In the genomic region with DNA sequence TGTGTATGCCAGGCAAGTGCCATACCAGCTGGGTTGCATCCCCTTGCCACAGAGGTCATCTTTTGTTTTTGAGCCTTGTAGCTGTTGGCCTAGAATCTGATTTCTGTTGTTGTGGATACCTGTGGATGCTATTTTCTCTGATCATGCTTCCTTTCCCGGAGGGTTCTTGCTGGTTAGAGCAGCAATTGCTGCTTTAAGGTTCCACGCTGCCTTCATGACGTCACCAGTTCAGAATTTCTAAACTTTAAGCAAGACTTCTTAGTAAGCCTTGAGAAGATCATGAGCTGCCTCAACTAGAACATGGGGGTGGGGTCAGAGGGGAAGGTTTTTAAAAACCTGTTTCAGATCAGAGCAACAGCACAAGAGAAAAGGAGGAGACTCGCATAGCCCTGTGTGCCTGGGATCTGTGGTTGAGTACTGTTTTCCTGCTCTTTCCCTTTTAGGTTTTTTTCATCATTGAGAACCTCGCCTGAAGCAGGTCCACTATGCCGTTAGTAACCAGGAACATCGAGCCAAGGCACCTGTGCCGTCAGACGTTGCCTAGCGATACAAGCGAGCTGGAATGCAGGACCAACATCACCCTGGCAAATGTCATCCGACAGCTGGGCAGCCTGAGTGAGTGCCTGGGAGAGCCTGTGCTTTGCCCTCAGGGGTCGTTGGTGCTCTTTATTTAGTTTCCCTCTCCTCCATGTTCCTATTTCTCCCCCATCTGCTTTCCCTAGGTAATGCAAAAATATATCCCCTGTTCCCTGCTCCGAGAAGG, we compare ENCODE assay signal across 9 mouse cellular contexts. TPM values are rescaled to one million over a fixed set of nuclear protein-coding genes. Genes with fewer than 3 reads are reported as not detected.
A peak's percentile ranks its signal among the peaks of the same experiment; 100 is the strongest.
DNase-seq lines count a peak whose midpoint lies in the region; ATAC-seq and TF ChIP-seq lines count a peak whose summit lies in the region.
"Had no signal": no experiment of that assay in that cellular context is flagged by ENCODE, and none has a peak within 500 bp of the region (broad histone marks: within the 10 kb centered on the region; RNA-seq: fewer than 3 reads in every experiment).

No protein-coding gene starts in this region.

- H3K9ac ChIP-seq in intestine, embryonic 15.5 days, result no peak overlapping the region
- peak overlapping the region; percentile 49 for H3K9ac ChIP-seq in neural tube, embryonic 13.5 days

- H3K4me1 ChIP-seq in spleen, adult 2 months (ENCODE audit: control insufficient read depth, insufficient read depth, insufficient read length), result peaks cover 39% of the 10 kb centered on the region
- H3K4me1 ChIP-seq in intestine, embryonic 15.5 days (replicated peaks), result peaks cover 34% of the 10 kb centered on the region
- H3K4me1 ChIP-seq in neural tube, embryonic 13.5 days (replicated peaks), result peaks cover 29% of the 10 kb centered on the region

- H3K27ac ChIP-seq in spleen, adult 2 months (ENCODE audit: insufficient read depth, low read length), result peak overlapping the region; percentile 30
- peak overlapping the region; percentile 49 for H3K27ac ChIP-seq in intestine, embryonic 15.5 days
- peak overlapping the region; percentile 76 for H3K27ac ChIP-seq in neural tube, embryonic 13.5 days (replicated peaks)

- H3K4me3 ChIP-seq in spleen, adult 2 months (ENCODE audit: extremely low read depth, insufficient read depth, insufficient read length), result no peak overlapping the region
- H3K4me3 ChIP-seq in intestine, embryonic 15.5 days (replicated peaks), result no peak overlapping the region
- no peak overlapping the region for H3K4me3 ChIP-seq in neural tube, embryonic 13.5 days

- H3K9me3 ChIP-seq in intestine, embryonic 15.5 days, result no peaks in the 10 kb centered on the region
- H3K9me3 ChIP-seq in neural tube, embryonic 13.5 days, result no peaks in the 10 kb centered on the region

- H3K4me2 ChIP-seq in intestine, embryonic 15.5 days (replicated peaks), result peak overlapping the region; percentile 7; the same call in 1 of the 2 replicates
- peak overlapping the region; percentile 27 for H3K4me2 ChIP-seq in neural tube, embryonic 13.5 days

- no peaks in the 10 kb centered on the region for H3K27me3 ChIP-seq in spleen, adult 2 months (ENCODE audit: control insufficient read depth, insufficient read depth, low read length)
- no peaks in the 10 kb centered on the region for H3K27me3 ChIP-seq in intestine, embryonic 15.5 days (replicated peaks)
- H3K27me3 ChIP-seq in neural tube, embryonic 13.5 days, result no peaks in the 10 kb centered on the region

- peak; percentile 29 for DNase-seq in embryo, embryonic 10 days (ENCODE audit: low spot score)
- DNase-seq in embryo, embryonic 9.5 days (ENCODE audit: extremely low spot score), result no peak
- no peak for DNase-seq in spleen, adult 2 months (ENCODE audit: low read depth in 1 of 2, low spot score in 2 of 2)
- no peak for DNase-seq in spleen, postnatal 36 days (ENCODE audit: low spot score in 2 of 2)
- DNase-seq in frontal cortex, postnatal 25 days (ENCODE audit: low spot score in 2 of 2), result no peak

- TF ChIP-seq POLR2A in spleen, adult 2 months (IDR thresholded peaks at IDR 0.05; ENCODE audit: low read depth, low read length), result no peak

- TF ChIP-seq CTCF in spleen, adult 2 months (IDR thresholded peaks at IDR 0.05; ENCODE audit: extremely low read depth, insufficient read depth, insufficient read length, insufficient replicate concordance), result no peak

- WGBS in spleen, adult 2 months, result 53% methylated on average over 14 of the region's 14 CpGs
- WGBS in intestine, embryonic 15.5 days, result 42% methylated on average over 14 of the region's 14 CpGs
- WGBS in neural tube, embryonic 13.5 days, result 53% methylated on average over 14 of the region's 14 CpGs

- H3K36me3 ChIP-seq in spleen, adult 2 months (ENCODE audit: control insufficient read depth, insufficient read depth, low read length), result peaks cover 9% of the 10 kb centered on the region
- peaks cover 17% of the 10 kb centered on the region for H3K36me3 ChIP-seq in intestine, embryonic 15.5 days
- peaks cover 10% of the 10 kb centered on the region for H3K36me3 ChIP-seq in neural tube, embryonic 13.5 days

- no peak for ATAC-seq in intestine, embryonic 15.5 days
- ATAC-seq in neural tube, embryonic 13.5 days (ENCODE audit: low read depth), result peak; percentile 69; the same call in 1 of the 2 replicates
- no peak for ATAC-seq in erythroid progenitor cell, adult 5-6 weeks (replicated peaks; ENCODE audit: low FRiP score, poor library complexity, severe bottlenecking)

RNA-seq across cellular contexts. Expression of gene Cd164l2, which starts 35.8 kb away (rescaled TPM):
- polyA plus RNA-seq in spleen, adult 2 months (2012; rRNA removed), result 0.19 and 0.54 TPM in 2 replicates
- polyA plus RNA-seq in intestine, embryonic 15.5 days (2015; fragmentation: Nextera tagmentation; extraction: Ambion mirVana), result 2.7 and 2.8 TPM in 2 replicates
- polyA plus RNA-seq in neural tube, embryonic 13.5 days (2015; fragmentation: Nextera tagmentation; extraction: Ambion mirVana), result 1.1 and 1.6 TPM in 2 replicates
- not detected in 2 replicates for total RNA-seq in erythroid progenitor cell, adult 5-6 weeks (2015; ENCODE audit: low replicate concordance)
- not detected in 2 replicates for total RNA-seq in erythroid progenitor cell, adult 5-6 weeks (2017; ENCODE audit: low replicate concordance)

RNA-seq across cellular contexts. Expression of gene Gpr3, which starts 36.2 kb away (rescaled TPM):
- polyA plus RNA-seq in spleen, adult 2 months (2012; rRNA removed), result 0.02 TPM in 1 of 2 replicates, not detected in the other
- polyA plus RNA-seq in intestine, embryonic 15.5 days (2015; fragmentation: Nextera tagmentation; extraction: Ambion mirVana), result 0.06 and 0.14 TPM in 2 replicates
- polyA plus RNA-seq in neural tube, embryonic 13.5 days (2015; fragmentation: Nextera tagmentation; extraction: Ambion mirVana), result 0.77 and 1.1 TPM in 2 replicates
- total RNA-seq in erythroid progenitor cell, adult 5-6 weeks (2015; ENCODE audit: low replicate concordance), result not detected in 2 replicates
- total RNA-seq in erythroid progenitor cell, adult 5-6 weeks (2017; ENCODE audit: low replicate concordance), result not detected in 2 replicates
- total RNA-seq: neutrophil, adult 5-6 weeks had no signal

RNA-seq across cellular contexts. Expression of gene Wasf2, which starts 45.9 kb away (rescaled TPM):
- 76.2 and 87.6 TPM in 2 replicates for polyA plus RNA-seq in spleen, adult 2 months (2012; rRNA removed)
- polyA plus RNA-seq in intestine, embryonic 15.5 days (2015; fragmentation: Nextera tagmentation; extraction: Ambion mirVana), result 92.5 and 115 TPM in 2 replicates
- polyA plus RNA-seq in neural tube, embryonic 13.5 days (2015; fragmentation: Nextera tagmentation; extraction: Ambion mirVana), result 34.0 and 36.5 TPM in 2 replicates
- total RNA-seq in erythroid progenitor cell, adult 5-6 weeks (2015; ENCODE audit: low replicate concordance), result 79.6 and 83.6 TPM in 2 replicates
- 59.7 and 73.7 TPM in 2 replicates for total RNA-seq in erythroid progenitor cell, adult 5-6 weeks (2017; ENCODE audit: low replicate concordance)
